Mouse (Mus musculus): ENCODE data around the gene Asl. TPM values are rescaled to one million over a fixed set of nuclear protein-coding genes. Genes with fewer than 3 reads are reported as not detected.
"Not testable (repeated sequence)": the region's sequence is repeated elsewhere in the genome, so short reads cannot be mapped to it uniquely, and the experiment has no call there.

Asl gene
- total RNA-seq, 1 experiment from 2014 or later = 7.6 TPM

DNA sequence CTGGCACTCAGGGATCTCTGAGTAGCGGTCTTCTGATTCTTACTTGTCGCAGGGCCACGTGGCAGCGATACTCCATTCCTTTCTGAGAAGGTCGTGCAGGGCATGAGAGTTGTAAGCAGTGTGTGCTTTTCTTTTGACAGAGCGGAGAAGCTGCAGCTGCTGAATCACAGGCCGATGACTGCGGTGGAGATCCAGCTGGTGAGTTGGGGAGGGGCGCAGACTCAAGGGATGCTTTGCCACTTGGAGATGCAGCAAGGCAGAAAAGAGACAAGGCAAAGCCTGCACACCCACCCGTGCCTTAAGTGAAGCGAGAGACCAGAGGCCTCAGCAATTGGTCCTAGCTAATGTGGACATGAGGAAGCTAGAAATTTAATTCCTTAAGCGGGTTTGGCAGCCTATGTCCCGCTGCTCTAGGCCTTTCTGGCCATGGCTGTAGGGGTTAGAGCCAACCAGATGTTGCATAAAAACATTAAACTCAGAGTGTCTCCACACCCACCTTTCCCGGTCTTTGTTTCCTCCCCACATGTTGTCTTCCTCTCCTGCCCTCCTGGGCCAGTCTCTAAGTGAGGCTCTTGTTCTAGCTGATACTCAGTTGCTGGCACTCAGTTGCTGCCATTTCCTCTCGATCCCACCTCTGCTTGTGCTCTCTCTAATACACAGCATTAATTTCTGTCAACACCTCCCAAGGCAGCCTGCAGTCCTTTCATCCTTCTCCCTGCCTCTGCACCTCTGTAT is 19.9 kb upstream of the Asl start:
- no peak for ATAC-seq (ENCODE audit: extremely low read depth, insufficient number of reproducible peaks, low FRiP score, poor library complexity, severe bottlenecking)

GRCm38 (mm10) chr5:130047013-130047412 is 18.0 kb upstream of the Asl start:
- ATAC-seq (ENCODE audit: extremely low read depth, insufficient number of reproducible peaks, low FRiP score, poor library complexity, severe bottlenecking) = no peak

GRCm38 (mm10) chr5:130046589-130046988 is 17.5 kb upstream of the Asl start:
- ATAC-seq (ENCODE audit: extremely low read depth, insufficient number of reproducible peaks, low FRiP score, poor library complexity, severe bottlenecking) = no peak

DNA sequence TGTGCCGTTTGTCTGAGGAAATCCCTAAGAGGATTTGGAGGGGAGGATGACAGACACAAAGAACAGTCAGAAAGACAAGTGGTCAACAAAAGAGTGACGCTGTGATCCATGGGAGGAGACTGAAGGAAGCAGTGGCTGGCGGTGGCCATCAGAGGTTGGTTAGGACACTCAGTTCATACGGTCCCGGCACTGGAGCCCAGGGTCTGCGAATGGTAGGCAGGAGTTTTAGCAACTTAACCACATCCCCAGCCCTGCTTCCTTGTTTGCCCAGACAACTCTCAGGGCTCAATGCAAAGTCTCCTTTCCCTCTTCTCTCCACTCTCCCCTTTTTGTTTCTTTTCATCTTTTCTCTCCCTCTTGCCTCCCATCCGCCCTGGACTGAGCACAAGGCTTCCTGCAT is 17.1 kb upstream of the Asl start:
- ATAC-seq (ENCODE audit: extremely low read depth, insufficient number of reproducible peaks, low FRiP score, poor library complexity, severe bottlenecking) = no peak

DNA sequence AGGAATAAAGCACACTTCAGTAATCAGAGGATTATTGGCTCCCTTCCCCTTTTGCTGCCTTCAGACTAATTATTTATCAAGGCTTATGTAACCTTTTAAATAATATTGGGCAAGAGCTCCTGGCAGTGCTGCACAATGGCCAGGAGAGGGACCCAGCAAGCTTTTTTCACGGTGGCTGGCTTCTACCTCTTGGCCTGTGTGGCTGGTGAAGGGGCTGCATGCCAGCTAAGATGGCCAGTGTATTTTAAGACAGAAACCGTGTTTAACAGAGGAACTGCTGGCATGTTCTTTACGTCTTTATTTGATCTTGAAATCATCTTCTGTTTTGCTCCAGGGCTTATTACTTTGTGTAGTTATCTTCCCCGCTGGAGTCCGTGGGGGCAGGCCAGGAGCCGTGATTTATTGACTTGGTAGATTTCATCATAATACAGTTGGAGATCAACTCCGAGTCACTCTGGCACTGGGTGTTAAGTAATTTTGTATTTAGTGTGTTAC is 15.2 kb upstream of the Asl start:
- peak; percentile 39; the same call in 1 of the 2 replicates for ATAC-seq (ENCODE audit: extremely low read depth, insufficient number of reproducible peaks, low FRiP score, poor library complexity, severe bottlenecking)

DNA sequence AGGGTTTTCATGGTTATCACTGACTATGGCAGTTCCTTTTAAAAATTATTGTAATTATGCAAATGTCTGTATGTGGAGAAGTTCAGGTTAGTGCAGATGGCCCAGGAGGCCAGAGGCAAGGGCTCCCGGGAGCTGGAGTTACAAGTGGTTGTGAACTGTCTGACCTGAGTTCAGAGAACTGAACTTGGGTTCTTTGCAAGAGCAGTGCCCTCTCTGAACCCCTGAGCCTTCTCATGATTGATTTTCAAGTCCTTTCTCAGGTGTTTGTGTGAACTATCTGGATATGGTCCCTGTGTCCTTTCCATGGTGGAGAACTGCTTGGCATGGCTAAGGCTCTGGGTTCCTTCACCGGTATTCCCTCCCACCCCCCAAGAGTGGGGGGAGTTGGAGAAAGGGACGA is 14.7 kb upstream of the Asl start:
- ATAC-seq (ENCODE audit: extremely low read depth, insufficient number of reproducible peaks, low FRiP score, poor library complexity, severe bottlenecking) = no peak

DNA sequence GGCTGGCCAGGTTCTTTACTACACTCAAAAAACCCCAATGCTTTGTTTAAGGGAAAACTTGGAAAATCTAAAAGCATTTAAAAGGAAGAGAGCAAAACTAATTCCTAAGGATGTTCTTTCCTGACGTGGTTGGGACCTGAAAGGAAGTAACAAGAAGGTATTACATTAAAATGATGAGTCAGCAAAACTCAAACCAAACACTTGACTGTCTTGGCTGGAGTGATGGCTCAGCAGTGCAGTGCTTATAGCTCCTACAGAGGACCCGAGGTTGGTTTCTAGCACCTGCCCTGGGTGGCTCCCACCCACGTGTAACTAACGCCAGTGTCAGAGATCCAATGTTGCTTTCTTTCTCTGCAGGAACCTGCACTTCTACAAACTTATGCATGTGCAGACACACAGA is 12.2 kb upstream of the Asl start:
- ATAC-seq (ENCODE audit: extremely low read depth, insufficient number of reproducible peaks, low FRiP score, poor library complexity, severe bottlenecking) = no peak

DNA sequence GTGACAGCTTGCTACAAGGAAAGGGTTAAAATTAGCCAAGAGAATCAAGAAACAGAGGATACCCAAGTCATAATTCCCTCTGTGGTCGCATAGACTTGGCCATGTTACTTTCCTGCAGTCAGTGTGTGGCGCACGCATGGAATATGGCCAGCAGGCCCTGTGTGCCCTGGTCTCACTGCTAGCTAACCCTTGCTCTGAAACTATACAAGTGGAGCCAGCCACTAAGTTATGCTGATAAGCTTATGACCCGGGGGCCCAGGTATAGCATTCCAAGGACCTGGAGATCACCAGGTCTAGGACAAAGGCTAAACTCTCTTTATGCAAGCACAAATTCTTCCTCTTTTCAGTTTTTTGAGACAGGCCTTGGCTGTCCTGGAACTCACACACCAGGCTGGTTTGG is 11.8 kb upstream of the Asl start:
- ATAC-seq (ENCODE audit: extremely low read depth, insufficient number of reproducible peaks, low FRiP score, poor library complexity, severe bottlenecking) = no peak

DNA sequence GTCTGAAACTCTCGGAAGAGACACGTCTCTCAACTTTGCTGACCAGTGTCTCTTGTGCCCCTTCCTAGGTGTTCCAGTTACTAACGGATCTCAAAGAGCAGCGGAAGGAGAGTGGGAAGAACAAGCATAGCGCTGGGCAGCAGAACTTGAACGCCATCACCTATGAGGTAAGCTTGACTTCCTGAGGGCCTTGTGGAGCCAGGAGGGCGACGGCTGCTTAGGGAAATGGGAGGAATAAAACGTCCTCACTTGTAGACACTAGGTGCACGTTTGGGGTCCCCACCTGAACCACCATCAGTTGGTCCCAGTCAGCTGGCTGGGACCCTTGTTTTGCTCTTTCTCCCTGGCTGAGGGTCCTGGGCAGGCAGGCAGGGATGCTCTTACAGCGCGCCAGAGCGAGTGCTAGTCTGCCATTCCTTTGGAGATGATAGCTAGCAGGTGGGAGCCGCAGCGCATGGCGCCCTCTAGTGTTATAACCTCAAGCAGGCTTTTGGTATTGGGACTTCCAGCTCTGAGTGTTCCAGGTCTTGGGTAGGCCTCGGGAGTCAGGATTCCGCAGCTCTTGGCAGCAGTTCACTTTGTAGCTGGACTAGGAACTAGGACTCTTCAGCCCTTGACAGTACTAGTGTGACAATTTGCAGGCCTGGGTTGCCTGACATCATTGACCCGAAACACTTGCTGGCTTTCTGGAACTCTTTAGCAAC is 8.9 kb upstream of the Asl start:
- ATAC-seq (ENCODE audit: extremely low read depth, insufficient number of reproducible peaks, low FRiP score, poor library complexity, severe bottlenecking) = peak; percentile 44; the same call in 1 of the 2 replicates

DNA sequence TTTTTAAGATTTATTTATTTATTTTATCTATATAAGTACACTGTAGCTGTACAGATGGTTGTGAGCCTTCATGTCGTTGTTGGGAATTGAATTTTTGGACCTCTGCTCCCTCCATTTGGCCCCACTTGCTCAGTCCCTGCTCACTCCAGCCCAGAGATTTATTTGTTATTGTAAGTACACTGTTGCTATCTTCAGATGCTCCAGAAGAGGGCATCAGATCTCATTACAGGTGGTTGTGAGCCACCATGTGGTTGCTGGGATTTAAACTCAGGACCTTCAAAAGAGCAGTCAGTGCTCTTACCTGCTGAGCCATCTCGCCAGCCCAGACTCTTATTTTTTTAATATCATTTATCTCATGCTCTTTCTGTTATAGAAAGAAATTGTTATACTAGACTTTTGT is 7.3 kb upstream of the Asl start:
- ATAC-seq (ENCODE audit: extremely low read depth, insufficient number of reproducible peaks, low FRiP score, poor library complexity, severe bottlenecking) = not testable (repeated sequence)

DNA sequence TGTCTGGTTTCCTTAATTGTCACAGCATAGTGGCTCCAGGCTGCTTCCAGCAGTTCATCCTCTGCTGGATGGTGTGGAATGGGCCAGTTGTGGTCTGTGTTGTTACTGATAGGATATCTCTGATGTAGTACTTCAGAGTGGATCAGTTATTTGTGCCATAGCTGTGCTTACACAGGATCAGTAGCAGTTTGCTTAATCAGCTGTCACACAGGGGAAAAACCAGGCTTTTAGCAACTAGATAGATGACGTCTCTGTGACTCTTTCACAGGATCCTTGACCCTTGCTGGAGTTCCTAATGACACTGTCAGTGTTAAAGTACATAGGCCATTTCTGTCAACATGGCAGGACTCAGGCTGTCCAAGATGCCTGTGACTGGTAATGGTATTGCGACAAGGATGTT is 4.8 kb upstream of the Asl start:
- ATAC-seq (ENCODE audit: extremely low read depth, insufficient number of reproducible peaks, low FRiP score, poor library complexity, severe bottlenecking) = no peak

GRCm38 (mm10) chr5:130031410-130032390 is 2.7 kb upstream of the Asl start:
- ATAC-seq (ENCODE audit: extremely low read depth, insufficient number of reproducible peaks, low FRiP score, poor library complexity, severe bottlenecking) = no peak

GRCm38 (mm10) chr5:130027696-130028095 is 1.4 kb downstream of the Asl start:
- ATAC-seq (ENCODE audit: extremely low read depth, insufficient number of reproducible peaks, low FRiP score, poor library complexity, severe bottlenecking) = no peak

GRCm38 (mm10) chr5:130027134-130027533 is 1.9 kb downstream of the Asl start:
- ATAC-seq (ENCODE audit: extremely low read depth, insufficient number of reproducible peaks, low FRiP score, poor library complexity, severe bottlenecking) = no peak

DNA sequence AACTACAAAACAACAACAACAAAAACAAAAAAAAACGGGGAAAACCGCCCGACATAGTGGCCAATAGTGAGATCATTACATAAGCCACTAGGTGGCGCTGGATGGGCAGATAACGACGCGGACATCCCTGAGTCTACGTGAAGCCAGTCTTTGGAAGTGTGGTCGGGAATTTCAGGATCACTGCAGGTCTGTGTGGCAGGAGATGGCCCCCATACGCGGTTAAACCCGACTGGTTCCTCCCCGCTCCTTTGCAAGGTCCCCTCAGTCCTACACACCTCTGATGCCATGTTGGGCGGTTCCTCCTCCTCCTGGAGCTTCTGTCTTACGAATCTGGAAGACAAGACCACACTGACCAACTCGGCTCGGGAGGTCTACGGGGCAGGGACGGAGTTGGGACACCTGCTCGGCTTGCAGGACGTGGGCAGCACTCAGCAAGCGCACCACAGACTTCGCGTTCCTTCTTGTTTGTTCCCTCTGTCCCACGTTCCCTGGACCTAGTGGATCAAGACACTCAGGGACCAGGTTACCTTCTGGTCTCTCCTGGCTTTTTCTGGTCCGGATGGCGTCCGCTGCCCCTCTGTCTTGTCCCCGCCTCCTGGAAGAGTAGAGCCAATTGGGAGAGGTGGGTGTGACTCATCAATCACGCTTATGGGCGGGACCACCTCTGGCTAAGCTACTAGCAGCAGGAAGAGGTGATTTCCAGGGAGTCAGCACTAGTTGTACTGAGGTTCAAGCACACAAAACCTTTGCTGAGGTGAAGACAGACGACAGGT is 5.1 kb downstream of the Asl start:
- ATAC-seq (ENCODE audit: extremely low read depth, insufficient number of reproducible peaks, low FRiP score, poor library complexity, severe bottlenecking) = peak; percentile 79

DNA sequence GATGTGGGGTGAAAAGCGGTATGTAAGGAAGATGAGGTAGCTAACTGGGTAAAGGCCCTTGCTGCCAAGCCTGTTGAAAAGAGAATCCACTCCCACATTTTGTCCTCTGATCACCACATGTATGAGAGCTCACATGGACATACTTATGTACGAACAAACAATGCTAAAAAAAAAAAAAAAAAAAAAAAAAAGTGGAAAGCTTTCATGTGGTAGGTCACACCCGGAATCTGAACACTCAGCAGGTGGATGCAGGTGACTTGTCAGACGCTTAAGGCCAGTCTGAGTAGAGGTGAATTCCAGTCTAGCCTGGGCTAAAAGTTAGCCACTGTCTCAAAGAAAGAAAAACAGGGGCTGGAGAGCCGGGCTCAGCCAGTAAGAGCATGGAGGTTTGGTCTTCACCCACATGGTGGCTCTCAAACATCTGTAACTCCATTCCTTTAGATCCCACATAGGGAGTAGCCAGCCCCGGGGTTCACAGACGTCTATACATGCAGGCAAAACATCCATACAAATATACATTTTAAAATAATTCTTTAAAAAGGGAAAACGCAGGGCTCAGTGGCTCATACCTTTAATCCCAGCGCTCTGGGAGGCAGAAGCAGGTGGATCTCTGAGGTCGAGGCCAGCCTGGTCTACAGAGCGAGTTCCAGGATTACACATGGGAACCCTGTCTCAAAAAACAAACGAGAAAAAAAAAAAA is 5.8 kb downstream of the Asl start:
- ATAC-seq (ENCODE audit: extremely low read depth, insufficient number of reproducible peaks, low FRiP score, poor library complexity, severe bottlenecking) = no peak

DNA sequence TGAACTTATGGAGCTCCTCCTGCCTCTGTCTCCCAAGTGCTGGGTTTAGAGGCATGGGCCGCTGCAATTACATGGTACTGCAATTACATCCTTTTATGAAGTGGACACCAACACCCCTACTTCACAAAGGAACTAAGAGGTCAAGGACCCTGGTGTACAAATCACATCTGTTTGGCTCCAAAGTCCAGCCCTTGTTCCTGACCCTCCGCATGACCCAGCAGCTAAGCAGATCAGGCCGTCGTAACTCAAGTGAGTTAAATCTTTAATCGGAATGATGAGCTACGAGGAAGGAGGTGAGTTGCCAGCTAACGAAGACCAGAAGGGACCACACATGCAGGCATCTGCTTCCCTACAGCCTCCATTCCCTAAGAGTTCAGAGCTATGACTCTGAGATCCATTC is 6.7 kb downstream of the Asl start:
- ATAC-seq (ENCODE audit: extremely low read depth, insufficient number of reproducible peaks, low FRiP score, poor library complexity, severe bottlenecking) = no peak

DNA sequence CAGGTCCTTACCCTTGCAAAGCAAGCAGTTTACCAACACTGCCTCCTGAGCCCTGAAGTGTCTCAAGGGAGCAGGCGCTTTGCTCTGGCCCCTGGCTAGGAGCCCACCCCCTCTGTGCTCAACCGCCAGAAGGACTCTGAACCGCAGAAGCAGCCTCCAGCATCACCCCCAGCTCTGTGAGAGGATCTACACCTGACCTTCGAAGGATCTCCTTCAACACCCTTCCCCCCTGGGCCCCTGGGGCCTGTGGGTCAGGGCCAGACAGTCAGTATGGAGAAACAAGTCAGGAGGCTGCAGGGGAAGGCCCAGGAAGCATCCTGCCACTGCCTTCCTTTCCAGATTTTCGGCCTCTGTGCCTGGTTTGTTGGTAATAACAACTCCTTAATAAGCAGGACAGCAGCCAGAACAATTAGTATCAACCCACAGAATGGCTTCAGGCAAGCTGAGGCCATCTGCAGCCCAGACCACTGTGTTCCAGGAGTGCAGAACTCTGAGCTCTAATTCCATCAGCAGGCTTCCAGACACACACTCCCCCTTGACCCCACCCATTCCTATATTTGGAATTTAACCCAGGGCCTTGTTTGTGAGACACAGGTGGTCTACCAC is 7.6 kb downstream of the Asl start:
- ATAC-seq (ENCODE audit: extremely low read depth, insufficient number of reproducible peaks, low FRiP score, poor library complexity, severe bottlenecking) = no peak
